ENCODE assay signal across 15 mouse cellular contexts in genomic region chr14:33328369-33328768, GRCm38 (mm10).
DNase-seq lines count a peak whose midpoint lies in the region; ATAC-seq and TF ChIP-seq lines count a peak whose summit lies in the region.
"Had no signal": no experiment of that assay in that cellular context is flagged by ENCODE, and none has a peak within 500 bp of the region (broad histone marks: within the 10 kb centered on the region; RNA-seq: fewer than 3 reads in every experiment).

No protein-coding gene starts in this region.

- no peaks in the 10 kb centered on the region for H3K27me3 ChIP-seq in forebrain, postnatal 0 days (ENCODE audit: insufficient read depth, low read length)
- H3K27me3 ChIP-seq in forebrain, embryonic 15.5 days, result no peaks in the 10 kb centered on the region
- no peaks in the 10 kb centered on the region for H3K27me3 ChIP-seq in limb, embryonic 13.5 days

- DNase-seq in forebrain, postnatal 0 days, result no peak
- no peak for DNase-seq in layer of hippocampus, adult 2 months (ENCODE audit: low spot score in 2 of 2)
- DNase-seq in layer of hippocampus, adult 18-20 months (ENCODE audit: low spot score in 2 of 2), result no peak
- peak; percentile 20 for DNase-seq in right cerebral cortex, adult 18-20 months
- no peak for DNase-seq in right cerebral cortex, postnatal 14 days
- no peak for DNase-seq in adrenal gland, postnatal 36 days
- DNase-seq: adrenal gland, postnatal 10 days; cerebellum, postnatal 36 days; kidney, adult 2 months; spleen, adult 18-20 months had no signal

- H3K4me1 ChIP-seq in forebrain, postnatal 0 days (ENCODE audit: insufficient read depth), result peaks cover 4% of the 10 kb centered on the region; the same call in 1 of the 2 replicates
- H3K4me1 ChIP-seq in forebrain, embryonic 15.5 days, result no peaks in the 10 kb centered on the region
- peaks cover 42% of the 10 kb centered on the region for H3K4me1 ChIP-seq in limb, embryonic 13.5 days

- H3K36me3 ChIP-seq in forebrain, postnatal 0 days (ENCODE audit: insufficient read depth), result no peaks in the 10 kb centered on the region
- no peaks in the 10 kb centered on the region for H3K36me3 ChIP-seq in forebrain, embryonic 15.5 days
- no peaks in the 10 kb centered on the region for H3K36me3 ChIP-seq in limb, embryonic 13.5 days
- H3K36me3 ChIP-seq: embryonic facial prominence, embryonic 13.5 days had no signal

- H3K9ac ChIP-seq in forebrain, postnatal 0 days, result no peak overlapping the region
- no peak overlapping the region for H3K9ac ChIP-seq in forebrain, embryonic 15.5 days (replicated peaks)
- no peak overlapping the region for H3K9ac ChIP-seq in limb, embryonic 13.5 days
- H3K9ac ChIP-seq: embryonic facial prominence, embryonic 13.5 days had no signal

- H3K27ac ChIP-seq in forebrain, postnatal 0 days (ENCODE audit: low read depth, low read length), result no peak overlapping the region
- H3K27ac ChIP-seq in forebrain, embryonic 15.5 days (replicated peaks), result no peak overlapping the region
- H3K27ac ChIP-seq in layer of hippocampus, adult 2 months, result no peak overlapping the region
- no peak overlapping the region for H3K27ac ChIP-seq in limb, embryonic 13.5 days
- H3K27ac ChIP-seq: embryonic facial prominence, embryonic 13.5 days; macrophage; stomach, postnatal 0 days had no signal

- no peak overlapping the region for H3K4me2 ChIP-seq in forebrain, postnatal 0 days (ENCODE audit: low read depth)
- H3K4me2 ChIP-seq in forebrain, embryonic 15.5 days (replicated peaks), result no peak overlapping the region
- 0 out of 2 replicates have a peak overlapping the region, but pooled peaks have one; percentile 14 for H3K4me2 ChIP-seq in limb, embryonic 13.5 days (replicated peaks)
- H3K4me2 ChIP-seq: embryonic facial prominence, embryonic 13.5 days had no signal

- peak; percentile 63 for ATAC-seq in forebrain, postnatal 0 days
- ATAC-seq in forebrain, embryonic 15.5 days (replicated peaks), result no peak
- 0 out of 2 replicates have a peak, but pooled peaks have one; percentile 41 for ATAC-seq in limb, embryonic 13.5 days (ENCODE audit: low FRiP score, low read depth)

- H3K4me3 ChIP-seq in forebrain, postnatal 0 days (ENCODE audit: low read depth, low read length), result no peak overlapping the region
- no peak overlapping the region for H3K4me3 ChIP-seq in forebrain, embryonic 15.5 days
- no peak overlapping the region for H3K4me3 ChIP-seq in layer of hippocampus, adult 2 months
- no peak overlapping the region for H3K4me3 ChIP-seq in limb, embryonic 13.5 days
- H3K4me3 ChIP-seq: embryonic facial prominence, embryonic 13.5 days had no signal

- TF ChIP-seq CTCF in forebrain, postnatal 0 days (IDR thresholded peaks at IDR 0.05; ENCODE audit: low read depth), result no peak
- peak; percentile 31 for TF ChIP-seq CTCF in layer of hippocampus, adult 2 months (conservative IDR thresholded peaks at IDR 0.05)

- WGBS in forebrain, postnatal 0 days, result 25% methylated on average over 5 of the region's 5 CpGs
- WGBS in forebrain, embryonic 15.5 days, result 30% methylated on average over 5 of the region's 5 CpGs
- 50% methylated on average over 5 of the region's 5 CpGs for WGBS in limb, embryonic 13.5 days

- H3K9me3 ChIP-seq in forebrain, postnatal 0 days (ENCODE audit: low read length), result no peaks in the 10 kb centered on the region
- H3K9me3 ChIP-seq in forebrain, embryonic 15.5 days, result no peaks in the 10 kb centered on the region
- no peaks in the 10 kb centered on the region for H3K9me3 ChIP-seq in limb, embryonic 13.5 days
- H3K9me3 ChIP-seq: embryonic facial prominence, embryonic 13.5 days had no signal
